Mouse (Mus musculus): ENCODE data around the gene Zmiz1.

DNA sequence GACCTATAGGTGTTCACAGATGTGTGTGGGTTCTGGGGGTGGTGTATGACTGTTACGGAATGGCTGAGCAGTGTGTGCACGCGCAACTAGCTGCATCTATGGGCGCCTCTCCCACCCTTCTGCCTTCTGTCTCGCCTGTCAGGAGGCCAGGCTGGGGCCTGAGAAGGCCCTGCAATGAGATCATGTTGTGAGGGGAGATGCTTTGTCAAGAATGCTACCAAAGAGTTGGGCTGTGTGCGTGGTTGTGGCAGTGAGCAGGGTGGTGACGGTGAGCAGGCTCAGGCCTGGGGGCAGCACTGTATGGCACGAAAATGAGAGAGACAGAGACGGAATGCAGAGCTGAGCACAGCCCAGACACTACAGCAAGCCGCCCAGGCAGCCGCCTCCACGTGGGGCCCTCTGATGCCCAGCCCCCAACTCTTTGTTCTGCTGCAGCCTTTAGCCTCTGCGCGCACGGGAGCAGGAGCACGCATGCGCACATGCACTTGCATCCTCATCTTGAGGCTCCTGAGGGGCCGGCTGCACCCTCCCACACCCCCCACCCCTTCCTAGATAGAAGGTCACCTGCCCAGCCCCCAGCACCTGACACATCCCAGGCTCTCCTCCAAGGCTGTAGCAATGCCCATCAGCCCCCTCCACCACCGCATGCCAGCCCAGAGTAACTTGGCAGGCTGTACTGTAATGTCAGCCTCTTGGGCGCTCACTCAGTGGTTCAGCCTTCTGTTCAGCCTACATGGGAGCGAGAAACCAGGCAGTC, 126.7 kb downstream of the Zmiz1 start:
- TF ChIP-seq POLR2A (IDR thresholded peaks at IDR 0.05; ENCODE audit: insufficient read length, low read depth), result no peak
- no peak for TF ChIP-seq CEBPB (IDR thresholded peaks at IDR 0.05; ENCODE audit: insufficient read depth, poor library complexity, severe bottlenecking)
- TF ChIP-seq TCF12 (IDR thresholded peaks at IDR 0.05; ENCODE audit: insufficient read depth, poor library complexity, severe bottlenecking), result no peak
- TF ChIP-seq POLR2AphosphoS2 (IDR thresholded peaks at IDR 0.05; ENCODE audit: insufficient read length, low read depth), result no peak
- TF ChIP-seq SRF (IDR thresholded peaks at IDR 0.05; ENCODE audit: control insufficient read depth, insufficient read length, low read depth), result no peak
- no peak for TF ChIP-seq USF1 (IDR thresholded peaks at IDR 0.05; ENCODE audit: low read depth)
- TF ChIP-seq MAX (IDR thresholded peaks at IDR 0.05; ENCODE audit: low read depth), result no peak
- TF ChIP-seq MYOD1 (IDR thresholded peaks at IDR 0.05; ENCODE audit: control insufficient read depth in 1 of 3, insufficient read length in 2 of 3, low read depth in 2 of 3), result no peak
- TF ChIP-seq E2F4 (IDR thresholded peaks at IDR 0.05; ENCODE audit: insufficient read depth), result no peak
- TF ChIP-seq MYOG (IDR thresholded peaks at IDR 0.05; ENCODE audit: control insufficient read depth in 1 of 3, insufficient read depth in 1 of 3, insufficient read length in 2 of 3, low read depth in 2 of 3), result no peak
